Comparison of ENCODE assay signal across 8 mouse cellular contexts in the genomic region with DNA sequence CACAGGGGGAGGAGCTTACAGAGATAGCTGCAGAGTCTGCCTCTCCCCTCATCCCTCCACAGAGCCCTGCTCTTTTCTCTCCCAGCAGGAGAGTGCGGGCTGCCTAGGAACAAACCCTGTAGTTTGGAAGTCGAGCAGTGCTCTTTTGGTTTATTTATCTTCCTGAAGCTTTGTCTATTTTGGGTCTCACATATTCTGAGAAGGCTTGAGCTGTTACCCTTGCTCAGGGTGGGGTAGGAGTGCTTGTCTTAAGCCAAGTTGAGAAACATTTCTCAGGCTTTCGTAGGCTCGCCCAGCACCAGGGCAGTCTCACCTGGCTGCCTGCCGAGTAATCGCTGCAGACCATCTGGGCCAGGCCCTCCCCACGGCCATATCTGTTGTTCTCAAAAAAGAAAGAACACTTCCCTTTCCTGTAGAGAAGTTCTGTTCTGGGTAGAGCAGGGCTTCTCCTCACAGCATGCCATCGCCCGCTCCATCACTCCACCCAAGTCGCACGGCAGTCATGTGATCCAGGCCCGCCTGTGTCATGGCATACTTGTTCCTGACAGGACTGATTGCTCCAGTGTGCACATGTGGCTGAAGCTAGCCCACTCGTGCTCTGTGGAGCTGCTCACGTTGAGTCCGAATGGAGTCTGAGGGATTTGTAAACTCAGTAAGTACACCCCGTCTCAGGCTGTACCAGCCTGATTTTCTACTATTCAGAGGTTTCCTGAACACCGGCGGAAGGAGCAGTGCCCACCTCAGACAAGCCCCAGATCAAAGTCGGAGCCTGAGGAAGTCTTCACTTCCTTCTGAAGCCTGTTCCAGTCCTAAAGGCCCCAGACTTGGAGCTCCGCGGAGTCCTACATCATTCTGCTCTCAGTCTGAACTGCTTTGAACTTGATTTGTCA. TPM values are rescaled to one million over a fixed set of nuclear protein-coding genes. Genes with fewer than 3 reads are reported as not detected.
DNase-seq lines count a peak whose midpoint lies in the region; ATAC-seq lines count a peak whose summit lies in the region.

No protein-coding gene starts in this region.

- no peaks in the 10 kb centered on the region for H3K27me3 ChIP-seq in embryonic facial prominence, embryonic 13.5 days
- H3K27me3 ChIP-seq in lung, embryonic 15.5 days, result no peaks in the 10 kb centered on the region

- no peak overlapping the region for H3K27ac ChIP-seq in embryonic facial prominence, embryonic 13.5 days
- peak overlapping the region; percentile 68 for H3K27ac ChIP-seq in lung, embryonic 15.5 days

- no peaks in the 10 kb centered on the region for H3K4me1 ChIP-seq in embryonic facial prominence, embryonic 13.5 days
- H3K4me1 ChIP-seq in lung, embryonic 15.5 days, result peaks cover 8% of the 10 kb centered on the region; the same call in 1 of the 2 replicates

- DNase-seq in A20 (ENCODE audit: low read depth, low spot score), result peak; percentile 86
- peak; percentile 74 for DNase-seq in R1 (ENCODE audit: low read depth, low spot score)
- DNase-seq in heart, postnatal 10 days, result peak; percentile 62
- peak; percentile 62 to 76 for DNase-seq in kidney, postnatal 36 days
- peak; percentile 72 to 78 for DNase-seq in right cerebral cortex, adult 2 months (ENCODE audit: low spot score in 2 of 2)
- DNase-seq in urinary bladder, adult 2 months (ENCODE audit: low spot score), result peak; percentile 27

- intact Hi-C loops in heart, postnatal 10 days (cut with DNase I), result no loop called here

- no peak overlapping the region for H3K4me2 ChIP-seq in embryonic facial prominence, embryonic 13.5 days
- peak overlapping the region; percentile 41 for H3K4me2 ChIP-seq in lung, embryonic 15.5 days

- ATAC-seq in embryonic facial prominence, embryonic 13.5 days (ENCODE audit: insufficient number of reproducible peaks, insufficient read depth, low FRiP score, low TSS enrichment, low read depth), result 0 out of 2 replicates have a peak, but pooled peaks have one; percentile 52
- ATAC-seq in lung, embryonic 15.5 days (ENCODE audit: borderline replicate concordance, extremely low read depth, low FRiP score, low TSS enrichment), result peak; percentile 81

- WGBS in embryonic facial prominence, embryonic 13.5 days, result 63% methylated on average over 21 of the region's 21 CpGs
- WGBS in lung, embryonic 15.5 days, result 32% methylated on average over 21 of the region's 21 CpGs

- H3K9me3 ChIP-seq in embryonic facial prominence, embryonic 13.5 days, result no peaks in the 10 kb centered on the region
- H3K9me3 ChIP-seq in lung, embryonic 15.5 days, result no peaks in the 10 kb centered on the region

- no peak overlapping the region for H3K9ac ChIP-seq in embryonic facial prominence, embryonic 13.5 days
- no peak overlapping the region for H3K9ac ChIP-seq in lung, embryonic 15.5 days

- H3K4me3 ChIP-seq in embryonic facial prominence, embryonic 13.5 days, result no peak overlapping the region
- H3K4me3 ChIP-seq in lung, embryonic 15.5 days, result no peak overlapping the region

- no peaks in the 10 kb centered on the region for H3K36me3 ChIP-seq in embryonic facial prominence, embryonic 13.5 days
- no peaks in the 10 kb centered on the region for H3K36me3 ChIP-seq in lung, embryonic 15.5 days

RNA-seq across cellular contexts. Expression of gene Ropn1l, which starts 35.5 kb away (rescaled TPM):
- 0.94 and 1.5 TPM in 2 replicates for polyA plus RNA-seq in embryonic facial prominence, embryonic 13.5 days (2015; fragmentation: Nextera tagmentation; extraction: Ambion mirVana)
- total RNA-seq in heart, postnatal 10 days (2021), result under 1 TPM in 1 of 2 experiments, not detected in 1; 0.27 TPM
- 2.9 and 3.5 TPM in 2 replicates for polyA plus RNA-seq in lung, embryonic 15.5 days (2015; fragmentation: Nextera tagmentation; extraction: Ambion mirVana)
- 1.6 and 2.4 TPM in 2 replicates for polyA plus RNA-seq in urinary bladder, adult 2 months (2012; rRNA removed)

RNA-seq across cellular contexts. Expression of gene Ankrd33b, which starts 50.5 kb away (rescaled TPM):
- 0.32 and 0.74 TPM in 2 replicates for polyA plus RNA-seq in embryonic facial prominence, embryonic 13.5 days (2015; fragmentation: Nextera tagmentation; extraction: Ambion mirVana)
- total RNA-seq in heart, postnatal 10 days (2021), result 10 to 100 TPM; 16.2 to 17.4 TPM
- 4.1 and 5.3 TPM in 2 replicates for polyA plus RNA-seq in lung, embryonic 15.5 days (2015; fragmentation: Nextera tagmentation; extraction: Ambion mirVana)
- polyA plus RNA-seq in urinary bladder, adult 2 months (2012; rRNA removed), result 0.85 and 1.1 TPM in 2 replicates

Comparison
In these comparisons a context has a peak if more than half of its experiments do, and no peak if none do; other contexts are left out.
1. DNase-seq: peak in every context shown above with its lines; median percentile 86 in A20; 75 in right cerebral cortex, adult 2 months; 74 in R1; 69 in kidney, postnatal 36 days; 62 in heart, postnatal 10 days; 27 in urinary bladder, adult 2 months.